Mouse (Mus musculus) megakaryocyte, embryonic 14.5 days (primary cell): ENCODE data around the gene Ippk. TPM values are rescaled to one million over a fixed set of nuclear protein-coding genes. Genes with fewer than 3 reads are reported as not detected.

Experiments used
- H3K27me3 ChIP-seq: replicated peaks from 2 replicates; pipeline ENCODE3; 2012; ENCODE audit warnings: inconsistent platforms
- H3K36me3 ChIP-seq: replicated peaks from 2 replicates; pipeline ENCODE3; 2012; ENCODE audit warnings: low read length, inconsistent platforms, mixed read lengths
- H3K4me1 ChIP-seq: 2 replicates; pipeline ENCODE4 v1.6.1; 2012; ENCODE audit warnings: inconsistent platforms
- H3K4me3 ChIP-seq: replicated peaks from 2 replicates; pipeline ENCODE3; 2012; ENCODE audit warnings: moderate library complexity, mild to moderate bottlenecking, inconsistent platforms
- H3K9me3 ChIP-seq: 2 replicates; pipeline ENCODE4 v1.6.1; 2012; ENCODE audit warnings: inconsistent platforms
- FLI1 ChIP-seq: IDR thresholded peaks from 2 replicates; pipeline ENCODE4 v1.6.1; 2012; ENCODE audit warnings: low read length, inconsistent platforms, mixed read lengths
- GATA1 ChIP-seq: IDR thresholded peaks from 3 replicates; pipeline ENCODE4 v1.6.1; 2012; ENCODE audit warnings: mixed read lengths, low read length, inconsistent platforms, borderline replicate concordance
- polyA plus RNA-seq: library from polyadenylated mRNA; stranded (reverse); fragments of >175 nt; gene quantifications from 2 replicates; pipeline ENCODE4 v1.2.3, GENCODE M21; 2012; ENCODE audit warnings: low replicate concordance; ENCODE audit not compliant: insufficient read depth

Gene Ippk
- polyA plus RNA-seq, 1 experiment, result 1.4 TPM

- Histone ChIP-seq H3K4me1 (peaks cover 3% of the 10 kb centered on the region; the same call in 1 of the 2 replicates), H3K9me3 (peaks cover 3% of the 10 kb centered on the region; the same call in 1 of the 2 replicates), H3K27me3 (no peaks in the 10 kb centered on the region)
Measured at GRCm38 (mm10) chr13:49505776-49506175, 84.7 kb downstream of the Ippk start.

GRCm38 (mm10) chr13:49507176-49507575 lies 86.1 kb downstream of the Ippk start:
- Histone ChIP-seq H3K36me3 (no peaks in the 10 kb centered on the region), H3K9me3 (no peaks in the 10 kb centered on the region), H3K4me1 (no peaks in the 10 kb centered on the region; the same call in 1 of the 2 replicates), H3K27me3 (no peaks in the 10 kb centered on the region), H3K4me3 (no peak overlapping the region)
- TF ChIP-seq GATA1, result no peak
- TF ChIP-seq FLI1, result no peak

More at GRCm38 (mm10) chr13:49505776-49506175, 84.7 kb downstream of the Ippk start:
- no peak overlapping the region for H3K4me3 ChIP-seq
- no peak for TF ChIP-seq FLI1
- no peak for TF ChIP-seq GATA1
- no peaks in the 10 kb centered on the region for H3K36me3 ChIP-seq

Other genes with a start within 250 kb of the Ippk start
- 422 and 866 TPM in 2 replicates for gene Ninj1, start 233.8 kb upstream of the Ippk start, polyA plus RNA-seq
- gene Card19, start 205.2 kb upstream of the Ippk start, polyA plus RNA-seq, result 534 and 845 TPM in 2 replicates
- gene Susd3, start 172.5 kb upstream of the Ippk start, polyA plus RNA-seq, result 289 and 697 TPM in 2 replicates
- 9.1 and 10.4 TPM in 2 replicates for gene Fgd3, start 100.9 kb upstream of the Ippk start, polyA plus RNA-seq
- 21.2 and 22.5 TPM in 2 replicates for gene Bicd2, start 79.7 kb upstream of the Ippk start, polyA plus RNA-seq
- gene Tes3-ps, start 72.1 kb downstream of the Ippk start, polyA plus RNA-seq, result not detected in 2 replicates
- not detected in 2 replicates for gene Ecm2, start 83.6 kb downstream of the Ippk start, polyA plus RNA-seq
- gene Aspn, start 123.2 kb downstream of the Ippk start, polyA plus RNA-seq, result not detected in 2 replicates
- gene Omd, start 161.2 kb downstream of the Ippk start, polyA plus RNA-seq, result not detected in 2 replicates
- not detected in 2 replicates for gene Ogn, start 186.8 kb downstream of the Ippk start, polyA plus RNA-seq
- gene Cenpp, start 231.5 kb downstream of the Ippk start, polyA plus RNA-seq, result 1.8 TPM in 1 of 2 replicates, not detected in the other
- 0.41 and 1.3 TPM in 2 replicates for gene Nol8, start 231.8 kb downstream of the Ippk start, polyA plus RNA-seq